Mouse (Mus musculus): Measurements from ENCODE around the gene Foxl2. TPM values are rescaled to one million over a fixed set of nuclear protein-coding genes. Genes with fewer than 3 reads are reported as not detected.
A peak's percentile ranks its signal among the peaks of the same experiment; 100 is the strongest.

The Foxl2 gene
- polyA plus RNA-seq, 1 experiment from 2014 or later, result 0.55 TPM

DNA sequence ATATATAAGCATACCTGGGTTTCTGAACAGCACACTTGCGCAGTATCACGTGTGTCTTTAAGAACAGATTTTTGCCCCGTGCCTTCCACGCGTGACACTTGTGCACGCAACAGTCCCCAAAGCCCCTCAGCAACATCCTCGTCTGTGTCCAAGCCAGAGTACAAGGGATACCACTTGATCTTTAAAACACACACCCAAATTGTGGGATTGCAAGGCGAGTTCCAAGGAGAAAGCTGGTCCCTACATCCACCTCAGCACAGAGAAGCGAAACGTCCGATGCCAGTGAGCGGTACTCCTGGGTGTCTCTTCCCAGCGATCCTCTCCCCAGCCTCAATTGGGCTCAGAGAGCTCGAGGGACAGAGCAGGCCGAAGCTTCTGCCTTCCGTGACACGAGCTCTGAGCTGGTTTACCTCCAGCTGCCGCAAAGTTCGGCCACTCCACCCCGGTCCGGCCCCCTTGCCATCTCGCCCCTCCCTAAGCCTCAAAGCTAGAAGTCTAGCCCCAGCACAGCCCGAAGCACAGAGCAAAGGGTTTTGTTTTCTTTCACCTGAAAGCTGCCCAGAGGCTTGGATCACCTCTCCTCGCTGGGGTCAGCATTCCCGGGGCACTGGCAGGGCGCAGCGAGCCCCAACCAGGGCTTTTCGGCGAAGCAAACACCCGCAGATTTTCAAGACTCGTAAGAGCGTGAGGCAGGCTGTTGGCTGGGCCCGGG, 541 bp upstream of the Foxl2 start:
- Histone ChIP-seq H3K36me3 (no peaks in the 10 kb centered on the region), H3K9me3 (replicated peaks) (no peaks in the 10 kb centered on the region), H3K9ac (replicated peaks) (no peak overlapping the region), H3K27me3 (replicated peaks) (peaks cover 81% of the 10 kb centered on the region), H3K4me2 (peak overlapping the region; percentile 54), H3K4me3 (replicated peaks) (peak overlapping the region; percentile 34), H3K27ac (replicated peaks) (peak overlapping the region; percentile 51; the same call in 1 of the 2 replicates), H3K4me1 (peaks cover 36% of the 10 kb centered on the region)
- WGBS, result 1% methylated on average over 33 of the region's 33 CpGs
- no peak for ATAC-seq (ENCODE audit: low FRiP score)

DNA sequence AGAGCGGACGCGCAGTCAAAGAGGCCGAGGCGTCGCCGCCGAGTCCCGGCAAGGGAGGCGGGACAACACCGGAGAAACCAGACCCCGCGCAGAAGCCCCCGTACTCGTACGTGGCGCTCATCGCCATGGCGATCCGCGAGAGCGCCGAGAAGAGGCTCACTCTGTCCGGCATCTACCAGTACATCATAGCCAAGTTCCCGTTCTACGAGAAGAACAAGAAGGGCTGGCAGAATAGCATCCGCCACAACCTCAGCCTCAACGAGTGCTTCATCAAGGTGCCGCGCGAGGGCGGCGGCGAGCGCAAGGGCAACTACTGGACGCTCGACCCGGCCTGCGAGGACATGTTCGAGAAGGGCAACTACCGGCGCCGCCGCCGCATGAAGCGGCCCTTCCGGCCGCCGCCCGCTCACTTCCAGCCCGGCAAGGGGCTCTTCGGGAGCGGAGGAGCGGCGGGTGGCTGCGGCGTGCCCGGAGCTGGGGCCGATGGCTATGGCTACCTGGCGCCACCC, 682 bp downstream of the Foxl2 start:
- Histone ChIP-seq H3K4me1 (peaks cover 36% of the 10 kb centered on the region), H3K27ac (replicated peaks) (no peak overlapping the region; the same call in 1 of the 2 replicates), H3K4me2 (peak overlapping the region; percentile 54), H3K27me3 (replicated peaks) (peaks cover 85% of the 10 kb centered on the region), H3K4me3 (replicated peaks) (peak overlapping the region; percentile 34), H3K9me3 (replicated peaks) (no peaks in the 10 kb centered on the region), H3K36me3 (no peaks in the 10 kb centered on the region), H3K9ac (replicated peaks) (no peak overlapping the region)
- ATAC-seq (ENCODE audit: low FRiP score), result no peak
- WGBS, result under 1% methylated on average over 60 of the region's 60 CpGs

DNA sequence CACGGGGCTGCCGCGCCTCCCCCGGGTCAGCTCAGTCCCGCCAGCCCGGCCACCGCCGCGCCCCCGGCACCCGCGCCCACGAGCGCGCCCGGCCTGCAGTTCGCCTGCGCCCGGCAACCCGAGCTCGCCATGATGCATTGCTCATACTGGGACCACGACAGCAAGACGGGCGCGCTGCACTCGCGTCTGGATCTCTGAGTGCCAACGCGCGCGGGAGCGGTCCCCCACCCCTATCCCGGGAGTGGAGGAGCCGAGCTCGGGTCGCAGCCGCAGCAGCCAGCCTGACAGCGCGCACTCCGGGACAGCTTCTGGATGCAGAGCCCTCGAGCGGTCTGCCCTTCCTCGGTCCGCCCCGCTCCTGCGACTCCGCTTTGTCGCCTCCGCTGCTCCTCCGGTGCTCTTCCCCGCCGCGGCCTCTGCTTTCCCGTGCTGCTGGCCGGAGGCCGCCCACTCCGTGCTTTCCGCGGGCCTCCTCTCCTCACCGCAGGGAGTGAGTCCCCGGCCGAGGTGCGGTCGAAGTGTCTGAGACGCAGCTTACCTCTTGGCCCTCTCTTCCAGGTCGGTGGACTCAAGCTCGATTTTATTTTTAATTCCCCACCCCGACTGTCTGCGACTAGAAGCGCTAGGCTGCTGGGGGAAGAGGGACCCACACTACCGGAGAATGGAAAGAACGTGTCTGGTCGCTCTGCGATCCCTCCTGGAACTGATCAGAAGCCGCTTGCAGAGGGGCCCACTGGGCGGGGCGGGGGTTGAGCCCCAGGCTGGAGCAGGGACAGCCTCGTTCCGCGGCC, 1.7 kb downstream of the Foxl2 start:
- peaks cover 35% of the 10 kb centered on the region for H3K4me1 ChIP-seq
- peak overlapping the region; percentile 34 for H3K4me3 ChIP-seq (replicated peaks)
- WGBS, result under 1% methylated on average over 76 of the region's 80 CpGs
- H3K4me2 ChIP-seq, result peak overlapping the region; percentile 54
- no peaks in the 10 kb centered on the region for H3K9me3 ChIP-seq (replicated peaks)
- H3K9ac ChIP-seq (replicated peaks), result no peak overlapping the region
- no peaks in the 10 kb centered on the region for H3K36me3 ChIP-seq
- H3K27ac ChIP-seq (replicated peaks), result no peak overlapping the region
- no peak; the same call in 1 of the 2 replicates for ATAC-seq (ENCODE audit: low FRiP score)
- peaks cover 85% of the 10 kb centered on the region for H3K27me3 ChIP-seq (replicated peaks)

DNA sequence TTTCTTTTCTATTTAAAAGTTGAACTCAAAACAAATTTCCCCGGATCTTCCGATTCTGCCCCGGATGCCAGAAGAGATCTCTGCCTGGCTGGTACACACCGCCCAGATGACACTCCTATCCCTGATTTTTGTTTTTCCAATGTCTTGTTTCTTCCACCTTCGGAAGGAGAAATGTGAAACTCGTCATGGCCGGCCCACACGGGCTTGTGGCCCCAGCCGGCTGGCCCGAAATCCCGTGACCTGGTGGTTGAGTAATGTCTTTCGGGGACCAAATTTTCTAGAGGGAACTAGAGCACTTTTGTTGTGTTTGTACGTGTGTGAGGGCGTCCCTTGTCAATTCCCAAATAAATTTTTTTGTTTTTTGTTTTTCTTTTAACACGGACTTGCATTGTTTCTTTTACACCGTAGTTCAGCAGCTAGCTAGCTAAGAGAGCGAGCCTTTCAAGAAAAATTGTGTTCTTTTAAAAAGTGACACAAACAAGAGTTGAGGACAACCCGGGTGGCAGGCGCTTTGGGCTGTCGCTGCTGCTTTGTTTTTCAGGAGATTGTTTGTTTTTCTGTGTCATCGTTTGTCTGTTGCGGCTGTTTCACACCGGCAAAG, 2.8 kb downstream of the Foxl2 start:
- Histone ChIP-seq H3K36me3 (no peaks in the 10 kb centered on the region), H3K27ac (replicated peaks) (no peak overlapping the region), H3K9ac (replicated peaks) (no peak overlapping the region), H3K4me3 (replicated peaks) (0 out of 2 replicates have a peak overlapping the region, but pooled peaks have one; percentile 2), H3K4me1 (peaks cover 27% of the 10 kb centered on the region), H3K4me2 (no peak overlapping the region), H3K9me3 (replicated peaks) (no peaks in the 10 kb centered on the region), H3K27me3 (replicated peaks) (peaks cover 89% of the 10 kb centered on the region)
- ATAC-seq (ENCODE audit: low FRiP score), result no peak
- 1% methylated on average over 23 of the region's 23 CpGs for WGBS

DNA sequence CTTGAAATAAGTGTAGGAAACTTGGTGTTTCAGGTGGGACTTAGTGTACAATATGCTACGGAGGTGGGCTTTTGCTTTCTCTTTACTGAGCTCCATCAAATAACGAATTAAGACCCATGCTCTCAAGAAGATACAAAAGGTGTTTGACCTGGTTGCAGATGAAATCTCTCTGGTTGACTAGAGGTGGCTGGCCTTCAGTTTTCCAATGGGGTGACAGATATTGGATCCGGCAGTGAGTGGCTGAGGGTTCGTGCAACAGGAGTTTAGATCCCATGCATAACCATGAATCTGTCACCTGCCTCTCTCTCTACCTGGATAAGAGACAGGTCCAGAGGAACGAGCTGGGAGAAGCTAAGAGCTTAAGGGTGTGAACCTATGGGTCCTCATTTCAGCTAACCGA, 3.5 kb downstream of the Foxl2 start:
- Histone ChIP-seq H3K4me3 (replicated peaks) (no peak overlapping the region), H3K4me1 (peaks cover 27% of the 10 kb centered on the region), H3K27me3 (replicated peaks) (peaks cover 89% of the 10 kb centered on the region), H3K9ac (replicated peaks) (no peak overlapping the region), H3K9me3 (replicated peaks) (no peaks in the 10 kb centered on the region), H3K27ac (replicated peaks) (no peak overlapping the region), H3K4me2 (no peak overlapping the region), H3K36me3 (no peaks in the 10 kb centered on the region)
- 1% methylated on average over 6 of the region's 6 CpGs for WGBS
- no peak for ATAC-seq (ENCODE audit: low FRiP score)

DNA sequence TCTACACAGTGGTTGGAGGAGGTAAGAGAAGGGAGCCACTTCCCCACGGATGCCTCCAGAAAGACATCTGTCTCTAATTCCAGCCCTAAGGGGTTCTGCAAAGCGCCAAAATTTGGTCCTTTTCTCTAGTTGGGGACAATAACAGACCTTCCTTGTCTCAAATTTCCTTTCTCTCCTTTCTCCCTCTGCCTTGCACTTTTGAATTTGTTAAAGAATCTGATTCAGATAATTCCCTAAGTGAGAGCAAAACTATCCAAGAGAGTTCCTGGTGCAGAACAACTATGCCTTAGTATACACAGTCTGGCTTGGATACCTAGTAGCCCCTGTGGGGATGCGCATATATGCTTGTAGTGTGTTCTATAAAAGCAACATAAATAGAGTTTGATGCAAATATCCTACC, 4.8 kb downstream of the Foxl2 start:
- Histone ChIP-seq H3K9ac (replicated peaks) (no peak overlapping the region), H3K4me2 (no peak overlapping the region), H3K9me3 (replicated peaks) (no peaks in the 10 kb centered on the region), H3K4me3 (replicated peaks) (no peak overlapping the region), H3K27me3 (replicated peaks) (peaks cover 86% of the 10 kb centered on the region), H3K36me3 (no peaks in the 10 kb centered on the region), H3K27ac (replicated peaks) (no peak overlapping the region), H3K4me1 (peaks cover 24% of the 10 kb centered on the region)
- no peak for ATAC-seq (ENCODE audit: low FRiP score)
- WGBS, result 30% methylated on average over 3 of the region's 3 CpGs

DNA sequence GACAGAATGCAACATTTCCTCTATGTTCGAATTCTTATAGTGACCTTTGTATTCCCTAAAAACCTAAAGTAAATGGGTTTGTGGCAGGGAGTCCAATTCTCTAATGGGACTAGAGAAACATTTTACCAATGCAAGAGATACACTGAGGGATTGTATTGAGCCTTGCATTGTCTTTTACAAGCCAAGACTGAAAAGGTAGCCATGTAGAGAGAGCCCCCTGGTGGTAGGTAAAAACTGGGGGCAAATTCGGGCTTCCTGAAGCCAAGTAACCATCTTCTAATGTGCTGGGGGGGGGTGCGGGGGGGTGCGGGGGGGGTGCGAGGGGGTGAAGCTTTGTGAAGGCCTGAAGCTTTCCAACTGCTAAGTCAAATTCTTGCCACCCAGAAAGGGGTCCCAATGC, 5.3 kb downstream of the Foxl2 start:
- Histone ChIP-seq H3K36me3 (no peaks in the 10 kb centered on the region), H3K4me1 (peaks cover 22% of the 10 kb centered on the region), H3K27ac (replicated peaks) (no peak overlapping the region), H3K9ac (replicated peaks) (no peak overlapping the region), H3K4me3 (replicated peaks) (no peak overlapping the region), H3K4me2 (no peak overlapping the region), H3K27me3 (replicated peaks) (peaks cover 86% of the 10 kb centered on the region), H3K9me3 (replicated peaks) (no peaks in the 10 kb centered on the region)
- no peak for ATAC-seq (ENCODE audit: low FRiP score)
- 20% methylated on average over 4 of the region's 5 CpGs for WGBS

DNA sequence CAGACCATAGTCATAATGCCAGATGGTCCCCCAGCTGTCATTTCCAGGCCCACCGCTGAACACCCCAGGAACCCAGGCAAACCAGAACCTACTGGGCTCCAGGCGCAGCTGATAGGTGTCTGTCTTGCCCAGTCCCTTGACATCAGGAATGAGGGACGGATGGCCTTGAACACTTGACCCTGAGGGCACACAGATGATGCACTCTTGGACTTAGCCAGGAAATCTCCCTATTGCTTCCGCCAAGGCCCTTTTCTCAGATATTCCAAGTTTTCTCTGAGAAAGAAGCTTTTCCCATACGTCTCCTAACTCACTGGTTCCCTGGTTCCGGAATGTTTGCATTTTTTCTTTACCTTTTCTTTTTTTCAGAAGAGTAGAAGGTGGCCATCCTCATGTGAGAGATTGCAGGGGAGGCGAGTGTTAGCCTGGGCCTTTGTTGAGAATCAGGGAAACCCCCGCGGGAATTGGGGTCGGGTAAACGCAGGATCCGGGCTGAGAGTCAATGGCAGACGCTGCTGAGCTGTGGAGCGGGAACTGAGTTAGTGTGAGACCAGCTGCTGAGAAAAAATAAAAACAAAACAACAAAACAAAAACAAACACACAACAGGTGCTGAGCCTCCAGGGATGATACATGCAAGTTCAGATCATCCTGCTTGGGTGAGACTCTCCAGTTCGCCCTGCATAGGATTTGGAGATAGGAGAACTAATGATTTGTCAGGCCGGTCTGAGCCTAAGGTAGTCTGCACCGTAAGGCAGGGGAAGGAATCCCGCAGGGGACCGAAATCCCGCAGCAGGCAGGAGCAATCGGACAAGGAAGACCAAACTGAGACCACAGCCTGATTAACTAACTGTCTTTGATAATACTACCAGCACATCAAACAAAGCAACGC, 6.7 kb downstream of the Foxl2 start:
- H3K36me3 ChIP-seq, result no peaks in the 10 kb centered on the region
- no peak overlapping the region for H3K4me2 ChIP-seq
- peaks cover 7% of the 10 kb centered on the region for H3K4me1 ChIP-seq
- H3K4me3 ChIP-seq (replicated peaks), result no peak overlapping the region
- peaks cover 89% of the 10 kb centered on the region for H3K27me3 ChIP-seq (replicated peaks)
- no peaks in the 10 kb centered on the region for H3K9me3 ChIP-seq (replicated peaks)
- H3K9ac ChIP-seq (replicated peaks), result no peak overlapping the region
- no peak for ATAC-seq (ENCODE audit: low FRiP score)
- 4% methylated on average over 22 of the region's 22 CpGs for WGBS
- no peak overlapping the region for H3K27ac ChIP-seq (replicated peaks)

DNA sequence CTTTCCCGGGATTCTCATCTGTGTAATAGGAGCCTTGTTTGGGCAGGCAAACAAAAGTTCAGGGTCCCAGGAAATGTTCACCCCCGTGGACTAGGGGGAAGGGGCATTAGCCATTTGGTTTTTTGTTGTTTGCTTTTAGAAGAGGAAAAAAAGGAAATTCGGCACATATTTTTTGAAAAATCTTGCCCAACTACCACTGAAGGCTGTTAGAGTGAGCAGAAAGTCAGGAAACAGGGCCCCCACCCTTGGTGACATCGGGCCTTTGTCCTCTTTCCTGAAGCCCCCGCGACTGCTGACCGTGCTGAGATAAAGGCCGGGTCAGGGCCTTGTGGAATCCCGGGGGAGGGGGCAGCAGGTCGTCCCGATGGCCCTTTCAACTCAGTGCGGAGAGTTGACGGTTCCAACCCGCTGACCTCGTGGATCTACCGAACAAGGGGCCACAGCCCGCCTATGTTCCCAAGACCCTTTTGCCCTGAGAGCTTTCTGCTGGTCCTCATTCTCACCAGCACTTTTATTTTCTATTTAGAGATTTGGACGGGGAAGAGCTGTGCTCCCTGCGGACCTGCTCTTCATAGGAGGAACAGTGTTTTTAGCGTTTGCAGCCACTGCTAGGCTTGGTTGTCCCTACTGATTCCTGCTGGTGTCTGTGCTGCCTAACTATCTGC, 7.5 kb downstream of the Foxl2 start:
- Histone ChIP-seq H3K9ac (replicated peaks) (no peak overlapping the region), H3K27ac (replicated peaks) (no peak overlapping the region), H3K9me3 (replicated peaks) (no peaks in the 10 kb centered on the region), H3K4me3 (replicated peaks) (no peak overlapping the region), H3K27me3 (replicated peaks) (peaks cover 92% of the 10 kb centered on the region), H3K4me2 (no peak overlapping the region), H3K36me3 (no peaks in the 10 kb centered on the region), H3K4me1 (peaks cover 4% of the 10 kb centered on the region)
- WGBS, result 0% methylated on average over 20 of the region's 20 CpGs
- no peak for ATAC-seq (ENCODE audit: low FRiP score)

DNA sequence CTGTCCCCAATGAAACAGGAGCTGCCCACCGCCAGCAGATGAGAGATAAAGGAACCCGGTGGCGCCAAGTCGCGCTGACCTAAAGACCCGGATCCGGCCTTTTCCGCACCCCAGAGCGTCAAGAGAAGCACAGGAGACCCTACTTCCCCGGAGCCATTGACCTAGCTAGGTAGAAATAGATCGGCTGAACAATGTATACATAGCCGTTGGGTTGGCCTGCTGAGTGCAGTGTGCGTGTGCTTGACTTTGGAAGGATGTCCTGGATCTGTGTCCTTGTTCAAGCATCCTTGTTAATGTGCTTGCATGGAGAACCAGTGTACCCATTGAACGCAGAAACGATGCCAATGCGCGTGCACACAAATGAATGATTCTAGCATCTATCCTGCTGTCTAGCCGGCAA, 8.6 kb downstream of the Foxl2 start:
- Histone ChIP-seq H3K4me1 (peaks cover 4% of the 10 kb centered on the region), H3K9me3 (replicated peaks) (no peaks in the 10 kb centered on the region), H3K27ac (replicated peaks) (no peak overlapping the region), H3K4me3 (replicated peaks) (no peak overlapping the region), H3K36me3 (no peaks in the 10 kb centered on the region), H3K27me3 (replicated peaks) (peaks cover 85% of the 10 kb centered on the region), H3K4me2 (no peak overlapping the region), H3K9ac (replicated peaks) (no peak overlapping the region)
- ATAC-seq (ENCODE audit: low FRiP score), result no peak
- 4% methylated on average over 18 of the region's 18 CpGs for WGBS

Data from neural tube, embryonic 15.5 days (tissue).